Mouse (Mus musculus) liver, postnatal 0 days (tissue): ENCODE measurements around the gene Vps26c. TPM values are rescaled to one million over a fixed set of nuclear protein-coding genes. Genes with fewer than 3 reads are reported as not detected.

Source experiments
- ATAC-seq: fragments of 200-750 bp; cut with Nextera tagmentation; 2 replicates; pipeline ENCODE4 v1.8.0; 2017; ENCODE audit warnings: mild to moderate bottlenecking, moderate library complexity
- DNase-seq: peaks from one replicate; pipeline ENCODE4 v3.0.0-alpha.2; 2016
- H3K27ac ChIP-seq: fragments of 300-500 bp; sonication (generic); 2 replicates; pipeline ENCODE4 v1.5.1; 2014; ENCODE audit warnings: antibody characterized with exemption, moderate library complexity, mild to moderate bottlenecking, low read depth
- H3K27me3 ChIP-seq: fragments of 300-500 bp; sonication (generic); 2 replicates; pipeline ENCODE4 v1.6.1; 2014; ENCODE audit warnings: low read length, control low read depth, mixed read lengths; ENCODE audit not compliant: insufficient read depth
- H3K36me3 ChIP-seq: fragments of 300-500 bp; sonication (generic); replicated peaks from 2 replicates; pipeline ENCODE4 v1.6.1; 2014; ENCODE audit warnings: mild to moderate bottlenecking, control low read depth, low read length, moderate library complexity, mixed read lengths; ENCODE audit not compliant: insufficient read depth
- H3K4me1 ChIP-seq: fragments of 300-500 bp; sonication (generic); 2 replicates; pipeline ENCODE4 v1.6.1; 2014; ENCODE audit warnings: antibody characterized with exemption, mild to moderate bottlenecking, control low read depth; ENCODE audit not compliant: insufficient read depth
- H3K4me2 ChIP-seq: fragments of 300-500 bp; sonication (generic); 2 replicates; pipeline ENCODE4 v1.6.1; 2014; ENCODE audit warnings: low read depth, mild to moderate bottlenecking, low read length, moderate library complexity, mixed read lengths
- H3K4me3 ChIP-seq: fragments of 300-500 bp; sonication (generic); 2 replicates; pipeline ENCODE4 v1.5.1; 2014; ENCODE audit warnings: low read depth, low read length
- H3K9ac ChIP-seq: fragments of 300-500 bp; sonication (generic); replicated peaks from 2 replicates; pipeline ENCODE4 v1.6.1; 2014; ENCODE audit warnings: mild to moderate bottlenecking, moderate library complexity
- H3K9me3 ChIP-seq: fragments of 300-500 bp; sonication (generic); 2 replicates; pipeline ENCODE4 v1.6.1; 2016; ENCODE audit warnings: mild to moderate bottlenecking, control low read depth, low read length, mixed read lengths
- CTCF ChIP-seq: sonication (generic); IDR thresholded peaks from 2 replicates; pipeline ENCODE4 v1.5.1; 2016; ENCODE audit warnings: antibody characterized with exemption, low read depth
- EP300 ChIP-seq: IDR thresholded peaks from 2 replicates; pipeline ENCODE4 v1.6.1; 2016; ENCODE audit warnings: antibody characterized with exemption, low read depth, mild to moderate bottlenecking
- WGBS: fragments of 180-500 bp; shearing (Covaris S2); extraction: QIAGEN DNeasy Blood & Tissue Kit; methylation state at CpG from one replicate; pipeline ENCODE4 v1.1.7; 2014; ENCODE audit not compliant: insufficient replicate concordance; 5-methylcytosine and 5-hydroxymethylcytosine counted together
- polyA plus RNA-seq: library from polyadenylated mRNA; unstranded; fragments of >200 nt; fragmentation: Nextera tagmentation; extraction: Ambion mirVana; gene quantifications from 2 replicates; pipeline ENCODE4 v1.2.1, GENCODE M21; 2015

Gene Vps26c
- polyA plus RNA-seq, 1 experiment from 2014 or later = 16.4 TPM

- no peak for TF ChIP-seq CTCF
- no peak for TF ChIP-seq EP300
- no peak overlapping the region for H3K27ac ChIP-seq
- no peaks in the 10 kb centered on the region for H3K4me1 ChIP-seq
- WGBS = 81% methylated on average over 4 of the region's 4 CpGs
- no peak overlapping the region for H3K9ac ChIP-seq
- DNase-seq (no peak), ATAC-seq (no peak)
- no peak overlapping the region for H3K4me3 ChIP-seq
- H3K4me2 ChIP-seq = no peak overlapping the region
- no peaks in the 10 kb centered on the region for H3K9me3 ChIP-seq
- peaks cover 39% of the 10 kb centered on the region for H3K36me3 ChIP-seq
- H3K27me3 ChIP-seq = no peaks in the 10 kb centered on the region
These were observed 60.7 kb downstream of the Vps26c start for GRCm38 (mm10) chr16:94465900-94466299.

GRCm38 (mm10) chr16:94464067-94464466, 62.6 kb downstream of the Vps26c start:
- peaks cover 46% of the 10 kb centered on the region for H3K36me3 ChIP-seq
- no peak overlapping the region for H3K4me3 ChIP-seq
- no peaks in the 10 kb centered on the region for H3K27me3 ChIP-seq
- ATAC-seq (no peak), DNase-seq (no peak)
- WGBS = 85% methylated on average over 3 of the region's 3 CpGs
- H3K4me1 ChIP-seq = no peaks in the 10 kb centered on the region
- TF ChIP-seq CTCF (no peak), EP300 (no peak)
- H3K9ac ChIP-seq = no peak overlapping the region
- H3K4me2 ChIP-seq = no peak overlapping the region
- H3K9me3 ChIP-seq = no peaks in the 10 kb centered on the region
- no peak overlapping the region for H3K27ac ChIP-seq

- no peak overlapping the region for H3K4me3 ChIP-seq
- H3K9ac ChIP-seq = no peak overlapping the region
- 68% methylated on average over 4 of the region's 4 CpGs for WGBS
- H3K27me3 ChIP-seq = no peaks in the 10 kb centered on the region
- H3K4me2 ChIP-seq = no peak overlapping the region
- peaks cover 11% of the 10 kb centered on the region for H3K4me1 ChIP-seq
- H3K9me3 ChIP-seq = no peaks in the 10 kb centered on the region
- no peak for DNase-seq
- H3K27ac ChIP-seq = no peak overlapping the region
- no peak for ATAC-seq
- peaks cover 43% of the 10 kb centered on the region for H3K36me3 ChIP-seq
- no peak for TF ChIP-seq EP300
- TF ChIP-seq CTCF = no peak
These were observed 72.5 kb downstream of the Vps26c start for GRCm38 (mm10) chr16:94454146-94454545.

- no peak for ATAC-seq
- Histone ChIP-seq H3K27me3 (no peaks in the 10 kb centered on the region), H3K9me3 (no peaks in the 10 kb centered on the region), H3K4me3 (no peak overlapping the region), H3K27ac (no peak overlapping the region), H3K36me3 (peaks cover 38% of the 10 kb centered on the region), H3K9ac (no peak overlapping the region), H3K4me1 (peaks cover 11% of the 10 kb centered on the region), H3K4me2 (no peak overlapping the region)
- 84% methylated on average over 4 of the region's 4 CpGs for WGBS
- TF ChIP-seq EP300 (no peak), CTCF (no peak)
- no peak for DNase-seq
These were observed 73.9 kb downstream of the Vps26c start for GRCm38 (mm10) chr16:94452768-94453167.

- Histone ChIP-seq H3K27ac (0 out of 2 replicates have a peak overlapping the region, but pooled peaks have one; percentile 8), H3K4me1 (peaks cover 11% of the 10 kb centered on the region), H3K9ac (no peak overlapping the region), H3K27me3 (no peaks in the 10 kb centered on the region), H3K9me3 (no peaks in the 10 kb centered on the region), H3K4me3 (no peak overlapping the region), H3K4me2 (no peak overlapping the region), H3K36me3 (peaks cover 35% of the 10 kb centered on the region)
- 74% methylated on average over 11 of the region's 11 CpGs for WGBS
- DNase-seq = no peak
- 0 out of 2 replicates have a peak, but pooled peaks have one; percentile 2 for ATAC-seq
- no peak for TF ChIP-seq CTCF
These were observed 74.8 kb downstream of the Vps26c start for GRCm38 (mm10) chr16:94451545-94452488.

- Histone ChIP-seq H3K27ac (peak overlapping the region; percentile 67), H3K36me3 (peaks cover 27% of the 10 kb centered on the region), H3K4me1 (peaks cover 11% of the 10 kb centered on the region), H3K9me3 (no peaks in the 10 kb centered on the region), H3K4me2 (peak overlapping the region; percentile 38), H3K27me3 (no peaks in the 10 kb centered on the region), H3K4me3 (no peak overlapping the region), H3K9ac (no peak overlapping the region)
- WGBS = 74% methylated on average over 7 of the region's 7 CpGs
- ATAC-seq = peak; percentile 82
- TF ChIP-seq EP300 (peak; percentile 63), CTCF (no peak)
- DNase-seq = peak; percentile 25
These were observed 77.0 kb downstream of the Vps26c start for GRCm38 (mm10) chr16:94449632-94450031.
